Mouse (Mus musculus) MEL (cell line): ENCODE measurements around the gene Atp1a1. TPM values are rescaled to one million over a fixed set of nuclear protein-coding genes. Genes with fewer than 3 reads are reported as not detected.

Experiments used
- DNase-seq: peaks from one replicate; pipeline ENCODE4 v3.0.0; 2011; ENCODE audit warnings: low read depth, low spot score
- H3K27ac ChIP-seq: 2 replicates; pipeline ENCODE4 v1.5.1; 2012; ENCODE audit warnings: low read depth, mild to moderate bottlenecking, control low read depth, low read length, moderate library complexity; ENCODE audit not compliant: control insufficient read depth
- H3K27me3 ChIP-seq, 2 experiments: fragments of 150-350 bp in 1 of 2; sonication (generic) in 1 of 2; 2 replicates each; pipeline ENCODE4 v1.6.1; 2012; ENCODE audit warnings: low read length in 2 of 2, mild to moderate bottlenecking in 2 of 2, improper control_type of control experiment in 1 of 2, moderate library complexity in 1 of 2; ENCODE audit not compliant: insufficient read depth in 2 of 2, control insufficient read depth in 1 of 2
- H3K36me3 ChIP-seq, 2 experiments: 2 replicates each; pipeline ENCODE4 v1.6.1; 2012 to 2014; ENCODE audit warnings: low read length in 2 of 2, improper control_type of control experiment in 1 of 2, inconsistent platforms in 1 of 2, mild to moderate bottlenecking in 1 of 2; ENCODE audit not compliant: insufficient read depth in 2 of 2, control insufficient read depth in 1 of 2
- H3K4me1 ChIP-seq, 2 experiments: fragments of 150-350 bp in 1 of 2; sonication (generic) in 1 of 2; 2 replicates each; pipeline ENCODE4 v1.6.1; 2012; ENCODE audit warnings: low read length in 2 of 2, improper control_type of control experiment in 1 of 2, mild to moderate bottlenecking in 1 of 2; ENCODE audit not compliant: insufficient read depth in 2 of 2, control insufficient read depth in 1 of 2
- H3K4me3 ChIP-seq, 2 experiments: fragments of 150-350 bp in 1 of 2; sonication (generic) in 1 of 2; 2 replicates each; pipeline ENCODE4 v1.5.1; 2012; ENCODE audit warnings: low read depth in 2 of 2, low read length in 2 of 2, mild to moderate bottlenecking in 2 of 2, moderate library complexity in 2 of 2, control low read depth in 1 of 2, improper control_type of control experiment in 1 of 2; ENCODE audit not compliant: control insufficient read depth in 1 of 2, insufficient read depth in 1 of 2
- H3K79me2 ChIP-seq: 2 replicates; pipeline ENCODE4 v1.6.1; 2012; ENCODE audit warnings: mild to moderate bottlenecking, low read length, moderate library complexity; ENCODE audit not compliant: control insufficient read depth, poor library complexity, insufficient read depth
- H3K9ac ChIP-seq: 2 replicates; pipeline ENCODE4 v1.6.1; 2012; ENCODE audit warnings: low read depth, mild to moderate bottlenecking, control low read depth, low read length, moderate library complexity; ENCODE audit not compliant: control insufficient read depth, poor library complexity, severe bottlenecking
- H3K9me3 ChIP-seq: fragments of 150-350 bp; sonication (generic); replicated peaks from 2 replicates; pipeline ENCODE4 v1.6.1; 2012; ENCODE audit warnings: mild to moderate bottlenecking, low read length, improper control_type of control experiment, moderate library complexity; ENCODE audit not compliant: insufficient read depth
- BHLHE40 ChIP-seq: IDR thresholded peaks from 2 replicates; pipeline ENCODE4 v1.6.1; 2012; ENCODE audit warnings: low read depth, mild to moderate bottlenecking, inconsistent platforms, low read length, improper control_type of control experiment, borderline replicate concordance
- CHD1 ChIP-seq: IDR thresholded peaks from 2 replicates; pipeline ENCODE4 v1.6.1; 2012; ENCODE audit warnings: low read depth, mild to moderate bottlenecking, inconsistent platforms, low read length, improper control_type of control experiment
- E2F4 ChIP-seq: IDR thresholded peaks from 2 replicates; pipeline ENCODE4 v1.6.1; 2011; ENCODE audit warnings: low read depth, low read length, improper control_type of control experiment, borderline replicate concordance
- ELF1 ChIP-seq: IDR thresholded peaks from 2 replicates; pipeline ENCODE4 v1.6.1; 2014; ENCODE audit warnings: low read depth, mild to moderate bottlenecking, inconsistent platforms, low read length, improper control_type of control experiment, moderate library complexity
- EP300 ChIP-seq, 2 experiments: IDR thresholded peaks; 2 replicates each; pipeline ENCODE4 v1.6.1; 2011; ENCODE audit warnings: improper control_type of control experiment in 2 of 2, low read length in 2 of 2, low read depth in 1 of 2, mild to moderate bottlenecking in 1 of 2
- ETS1 ChIP-seq: IDR thresholded peaks from 2 replicates; pipeline ENCODE4 v1.6.1; 2012; ENCODE audit warnings: low read depth, mild to moderate bottlenecking, inconsistent platforms, low read length, improper control_type of control experiment, moderate library complexity
- GABPA ChIP-seq: IDR thresholded peaks from 2 replicates; pipeline ENCODE4 v1.6.1; 2012; ENCODE audit warnings: low read depth, mild to moderate bottlenecking, inconsistent platforms, low read length, improper control_type of control experiment, moderate library complexity
- JUND ChIP-seq: IDR thresholded peaks from 2 replicates; pipeline ENCODE4 v1.6.1; 2011; ENCODE audit warnings: low read depth, mild to moderate bottlenecking, improper control_type of control experiment, low read length
- MAFK ChIP-seq: IDR thresholded peaks from 2 replicates; pipeline ENCODE4 v1.6.1; 2011; ENCODE audit warnings: low read depth, mild to moderate bottlenecking, low read length, improper control_type of control experiment, borderline replicate concordance
- MAX ChIP-seq: IDR thresholded peaks from 2 replicates; pipeline ENCODE4 v1.6.1; 2011; ENCODE audit warnings: low read length, improper control_type of control experiment
- MXI1 ChIP-seq: IDR thresholded peaks from 2 replicates; pipeline ENCODE4 v1.6.1; 2011; ENCODE audit warnings: mild to moderate bottlenecking, low read depth, low read length, improper control_type of control experiment
- MYC ChIP-seq: IDR thresholded peaks from 2 replicates; pipeline ENCODE4 v1.6.1; 2011; ENCODE audit warnings: low read depth, mild to moderate bottlenecking, low read length, improper control_type of control experiment, moderate library complexity
- NELFE ChIP-seq: IDR thresholded peaks from 2 replicates; pipeline ENCODE4 v1.6.1; 2011; ENCODE audit warnings: low read depth, low read length, improper control_type of control experiment
- NRF1 ChIP-seq: IDR thresholded peaks from 2 replicates; pipeline ENCODE4 v1.6.1; 2014; ENCODE audit warnings: low read depth, mild to moderate bottlenecking, inconsistent platforms, low read length, improper control_type of control experiment, moderate library complexity; ENCODE audit not compliant: poor library complexity, insufficient read depth, severe bottlenecking
- POLR2AphosphoS2 ChIP-seq: IDR thresholded peaks from 2 replicates; pipeline ENCODE4 v1.6.1; 2011; ENCODE audit warnings: low read length, improper control_type of control experiment
- POLR2AphosphoS5 ChIP-seq: IDR thresholded peaks from 2 replicates; pipeline ENCODE4 v1.6.1; 2012; ENCODE audit warnings: low read depth, borderline replicate concordance, mild to moderate bottlenecking, inconsistent platforms, low read length, moderate library complexity, mixed read lengths
- RAD21 ChIP-seq: IDR thresholded peaks from 2 replicates; pipeline ENCODE4 v1.6.1; 2011; ENCODE audit warnings: mild to moderate bottlenecking, low read depth, low read length, improper control_type of control experiment
- SIN3A ChIP-seq: IDR thresholded peaks from 2 replicates; pipeline ENCODE4 v1.6.1; 2012; ENCODE audit warnings: low read length, improper control_type of control experiment, inconsistent platforms
- SMC3 ChIP-seq: IDR thresholded peaks from 2 replicates; pipeline ENCODE4 v1.6.1; 2011; ENCODE audit warnings: low read depth, low read length, improper control_type of control experiment
- TCF12 ChIP-seq: IDR thresholded peaks from 2 replicates; pipeline ENCODE4 v1.6.1; 2014; ENCODE audit warnings: low read depth, mild to moderate bottlenecking, inconsistent platforms, low read length, improper control_type of control experiment, moderate library complexity
- UBTF ChIP-seq: IDR thresholded peaks from 2 replicates; pipeline ENCODE4 v1.6.1; 2012; ENCODE audit warnings: low read depth, mild to moderate bottlenecking, inconsistent platforms, low read length, improper control_type of control experiment, moderate library complexity, borderline replicate concordance; ENCODE audit not compliant: insufficient read depth
- ZC3H11A ChIP-seq: IDR thresholded peaks from 2 replicates; pipeline ENCODE4 v1.6.1; 2012; ENCODE audit warnings: low read depth, mild to moderate bottlenecking, inconsistent platforms, low read length, improper control_type of control experiment
- ZKSCAN1 ChIP-seq: IDR thresholded peaks from 2 replicates; pipeline ENCODE4 v1.6.1; 2012; ENCODE audit warnings: low read depth, mild to moderate bottlenecking, inconsistent platforms, low read length, improper control_type of control experiment, moderate library complexity
- ZMIZ1 ChIP-seq: IDR thresholded peaks from 2 replicates; pipeline ENCODE4 v1.6.1; 2012; ENCODE audit warnings: low read depth, mild to moderate bottlenecking, inconsistent platforms, low read length, improper control_type of control experiment, moderate library complexity
- polyA plus RNA-seq, 2 experiments: library from polyadenylated mRNA; stranded (reverse) in 1 of 2; unstranded in 1 of 2; fragments of >175 nt in 1 of 2; fragments of >200 nt in 1 of 2; gene quantifications; 2 replicates each; pipeline versions ENCODE4 v1.2.1 to v1.2.4; 2012; ENCODE audit warnings: low replicate concordance in 2 of 2, low read depth in 1 of 2; ENCODE audit not compliant: insufficient read length in 2 of 2, insufficient read depth in 1 of 2, missing spikeins in 1 of 2
- total RNA-seq: library from RNA; depleted of rRNA; stranded (reverse); fragments of 300-350 nt; gene quantifications from 2 replicates; pipeline ENCODE4 v1.2.3, GENCODE M21; 2012

Gene Atp1a1
- total and polyA plus RNA-seq, 3 experiments = 136 to 174 TPM; not detected in 1

DNA sequence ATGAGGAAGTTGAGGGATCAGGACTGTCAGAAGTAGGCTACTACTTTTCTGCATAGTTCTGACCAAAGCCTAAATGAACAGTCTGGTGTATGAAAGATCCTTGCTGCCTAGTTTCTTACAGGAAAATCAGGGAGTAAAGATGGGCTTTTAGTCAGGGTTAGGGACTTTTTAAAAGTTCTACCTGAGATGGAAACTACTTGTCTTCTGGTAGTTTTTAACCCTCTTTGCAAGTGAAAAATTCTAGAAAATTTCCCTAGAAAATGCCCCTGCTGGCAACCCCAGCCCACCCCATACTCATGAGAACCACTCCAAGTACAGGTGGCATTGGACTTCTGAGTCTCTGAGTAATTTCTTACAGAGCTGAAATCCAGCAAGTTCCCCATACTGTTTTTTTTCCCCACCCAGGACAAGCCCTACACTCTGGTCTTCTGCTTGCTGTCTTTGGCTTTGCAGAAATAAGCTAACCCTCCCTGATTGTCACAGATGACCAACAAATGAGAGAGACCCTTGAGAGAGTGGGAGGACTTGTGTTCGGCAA is 41.2 kb upstream of the Atp1a1 start:
- no peak for TF ChIP-seq ZKSCAN1
- no peak for TF ChIP-seq POLR2AphosphoS5
- no peak for TF ChIP-seq MAFK
- no peak for TF ChIP-seq ZMIZ1
- no peak for TF ChIP-seq MXI1
- TF ChIP-seq ETS1 = no peak
- no peak for TF ChIP-seq E2F4
- no peak for TF ChIP-seq RAD21
- TF ChIP-seq MYC = no peak
- TF ChIP-seq UBTF = no peak
- TF ChIP-seq CHD1 = no peak
- TF ChIP-seq NELFE = no peak
- no peak for TF ChIP-seq JUND
- TF ChIP-seq SIN3A = no peak
- no peak for TF ChIP-seq ELF1
- TF ChIP-seq EP300 (IDR thresholded peaks at IDR 0.05; ENCODE audit: low read depth in 1 of 2, low read length in 2 of 2) = no peak
- TF ChIP-seq MAX = no peak
- Histone ChIP-seq H3K27ac (no peak overlapping the region), H3K36me3 (no peaks in the 10 kb centered on the region), H3K9ac (no peak overlapping the region), H3K27me3 (no peaks in the 10 kb centered on the region), H3K4me3 (no peak overlapping the region), H3K9me3 (no peaks in the 10 kb centered on the region), H3K79me2 (no peaks in the 10 kb centered on the region), H3K4me1 (no peaks in the 10 kb centered on the region)
- no peak for DNase-seq

DNA sequence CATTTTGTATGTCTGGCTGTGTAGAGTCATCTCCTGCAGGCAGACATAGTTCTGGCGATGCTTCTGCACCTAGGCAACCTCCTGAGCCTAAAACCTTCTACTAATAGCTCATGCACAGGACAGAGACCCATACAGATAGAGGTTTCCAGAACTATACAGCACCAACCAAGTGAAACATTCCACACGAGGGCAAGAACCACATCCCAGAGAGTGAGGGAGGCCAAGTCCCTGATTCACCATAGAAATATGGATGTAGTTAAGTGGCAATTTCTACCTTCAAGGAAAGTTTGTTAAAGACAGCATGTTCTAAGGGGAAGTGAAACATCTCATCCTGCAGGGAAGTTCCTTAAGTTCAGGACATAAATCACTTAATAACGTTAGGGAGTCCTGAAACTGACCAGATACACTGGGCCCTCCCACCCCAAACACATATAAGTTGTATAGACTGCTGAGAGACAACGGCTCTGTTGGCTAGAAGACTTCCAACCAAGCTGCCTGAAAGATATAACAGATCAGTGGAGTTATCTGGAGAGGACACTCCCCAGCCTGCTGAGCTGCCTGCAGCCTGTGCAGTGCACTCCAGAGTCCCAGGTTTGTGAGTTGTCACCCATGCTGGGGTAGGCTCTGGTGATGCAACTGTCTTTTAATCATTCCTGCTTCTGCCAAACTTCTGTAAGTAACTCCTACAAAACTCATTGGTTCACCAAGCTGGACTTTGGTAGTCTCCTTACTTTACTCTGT is 39.7 kb upstream of the Atp1a1 start:
- no peak for TF ChIP-seq RAD21
- TF ChIP-seq SIN3A = no peak
- TF ChIP-seq ELF1 = no peak
- TF ChIP-seq EP300 (IDR thresholded peaks at IDR 0.05; ENCODE audit: low read depth in 1 of 2, low read length in 2 of 2) = no peak
- TF ChIP-seq ZC3H11A = no peak
- TF ChIP-seq MYC = no peak
- no peak for TF ChIP-seq POLR2AphosphoS2
- TF ChIP-seq GABPA = no peak
- no peak for TF ChIP-seq E2F4
- no peak for TF ChIP-seq POLR2AphosphoS5
- TF ChIP-seq ETS1 = no peak
- no peak for TF ChIP-seq NRF1
- no peak for TF ChIP-seq TCF12
- no peak for TF ChIP-seq JUND
- no peak for TF ChIP-seq BHLHE40
- TF ChIP-seq SMC3 = no peak
- no peaks in the 10 kb centered on the region for H3K36me3 ChIP-seq
- DNase-seq = no peak
- H3K4me3 ChIP-seq = no peak overlapping the region
- no peaks in the 10 kb centered on the region for H3K9me3 ChIP-seq
- H3K27ac ChIP-seq = no peak overlapping the region
- H3K79me2 ChIP-seq = no peaks in the 10 kb centered on the region
- H3K9ac ChIP-seq = no peak overlapping the region
- H3K27me3 ChIP-seq = no peaks in the 10 kb centered on the region
- H3K4me1 ChIP-seq = no peaks in the 10 kb centered on the region
